Mouse (Mus musculus) fibroblast of lung, adult 2 months (primary cell): ENCODE results near the gene Galr3.
A peak's percentile ranks its signal among the peaks of the same experiment; 100 is the strongest.
"Not testable (repeated sequence)": the region's sequence is repeated elsewhere in the genome, so short reads cannot be mapped to it uniquely, and the experiment has no call there.

ENCODE experiments used
- DNase-seq: peaks from one replicate; pipeline ENCODE4 v3.0.0-alpha.2; 2011; ENCODE audit warnings: low read depth

The Galr3 gene

DNA sequence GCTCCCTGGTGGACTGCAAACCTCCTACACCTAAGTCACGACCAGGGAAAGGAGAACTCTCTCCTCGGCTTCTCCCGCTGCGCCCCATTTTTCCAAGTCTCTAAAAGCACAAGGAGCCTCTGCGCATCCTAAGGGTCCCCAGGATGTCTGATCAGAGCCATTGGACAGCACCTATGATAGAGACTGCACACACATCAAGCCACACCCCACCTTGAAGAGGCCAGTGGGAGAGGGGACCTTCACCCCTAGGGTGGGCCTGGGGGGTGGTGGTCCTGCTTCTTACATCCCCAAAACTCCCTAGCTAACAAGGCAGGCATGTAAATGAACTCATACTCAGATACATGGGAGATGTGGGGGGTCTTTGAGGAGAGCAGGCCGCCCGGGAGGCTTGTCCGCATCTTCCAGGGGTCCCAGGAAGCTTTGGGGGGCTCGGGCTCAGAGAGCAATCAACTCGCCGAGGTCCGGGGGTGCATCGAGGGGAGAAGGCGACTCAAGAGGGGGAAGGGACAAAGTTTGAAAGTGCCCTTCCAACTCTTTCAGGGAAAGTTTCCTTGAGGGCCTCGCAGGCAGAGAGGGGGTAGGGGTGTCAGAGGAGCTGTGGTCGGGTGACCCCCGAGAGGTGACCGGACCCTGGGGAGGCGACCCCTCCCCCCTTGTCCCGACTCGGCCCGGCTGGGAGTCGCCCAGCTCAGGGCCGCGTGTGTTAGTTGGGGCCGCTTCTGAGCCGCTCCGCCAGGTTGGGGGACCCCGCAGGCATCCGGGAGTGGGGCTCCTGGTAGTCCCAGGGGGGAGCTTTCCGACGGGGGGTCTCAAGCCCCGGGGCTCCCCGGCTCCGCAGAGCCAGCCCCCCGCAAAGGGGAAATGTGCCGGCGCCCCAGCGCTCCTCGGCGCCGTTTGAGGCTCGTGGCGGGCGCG is 14.1 kb upstream of the Galr3 start:
- no peak for DNase-seq

DNA sequence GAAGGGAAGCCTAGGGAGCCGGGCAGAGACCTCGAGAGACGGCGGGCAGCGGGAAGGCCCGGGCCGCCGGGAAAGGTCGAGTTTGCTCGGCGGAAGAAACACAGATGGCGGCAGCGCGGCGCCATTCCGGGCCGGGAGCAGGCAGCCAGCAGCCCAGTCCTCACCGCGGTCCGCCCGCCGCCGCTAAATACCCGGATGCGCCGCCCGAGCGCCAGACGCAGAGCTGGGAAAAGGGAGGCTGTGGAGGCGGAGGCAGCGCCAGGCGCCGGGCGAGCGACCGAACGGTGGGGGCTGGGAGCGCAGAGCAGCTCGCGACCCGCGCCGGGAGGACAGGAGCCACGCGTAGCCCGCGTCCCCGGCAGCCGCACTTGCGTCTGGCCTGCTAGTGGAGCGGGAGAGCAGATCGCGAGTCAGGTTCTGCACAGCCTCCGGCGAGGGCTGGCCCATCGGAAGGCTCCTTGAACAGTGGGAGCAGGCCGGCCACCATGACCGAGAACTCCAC is 13.4 kb upstream of the Galr3 start, which contains the start of gene H1f0:
TSS of gene H1f0 (plus strand) at position 214 of the 502 bp plus-strand sequence.
- peak; percentile 60 for DNase-seq

DNA sequence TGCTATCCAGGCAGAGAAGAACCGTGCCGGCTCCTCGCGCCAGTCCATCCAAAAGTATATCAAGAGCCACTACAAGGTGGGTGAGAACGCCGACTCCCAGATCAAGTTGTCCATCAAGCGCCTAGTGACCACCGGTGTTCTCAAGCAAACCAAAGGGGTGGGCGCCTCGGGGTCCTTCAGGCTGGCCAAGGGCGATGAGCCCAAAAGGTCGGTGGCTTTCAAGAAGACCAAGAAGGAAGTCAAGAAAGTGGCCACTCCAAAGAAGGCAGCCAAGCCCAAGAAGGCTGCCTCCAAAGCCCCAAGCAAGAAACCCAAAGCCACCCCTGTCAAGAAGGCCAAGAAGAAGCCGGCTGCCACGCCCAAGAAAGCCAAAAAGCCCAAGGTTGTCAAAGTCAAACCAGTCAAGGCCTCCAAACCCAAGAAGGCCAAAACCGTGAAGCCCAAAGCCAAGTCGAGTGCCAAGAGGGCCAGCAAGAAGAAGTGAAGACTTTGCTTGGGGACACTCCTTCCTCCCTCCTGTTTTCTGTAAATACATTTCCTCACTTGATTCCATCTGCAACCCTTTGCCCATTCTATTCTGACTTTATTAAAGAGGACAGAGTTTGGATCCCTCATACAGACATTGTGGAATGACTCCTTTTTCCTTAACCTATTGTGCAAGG is 12.7 kb upstream of the Galr3 start:
- no peak for DNase-seq

GRCm38 (mm10) chr15:79029519-79030241 is 12.0 kb upstream of the Galr3 start:
- DNase-seq, result no peak

GRCm38 (mm10) chr15:79030551-79031435 is 10.9 kb upstream of the Galr3 start:
- DNase-seq, result peak; percentile 91

DNA sequence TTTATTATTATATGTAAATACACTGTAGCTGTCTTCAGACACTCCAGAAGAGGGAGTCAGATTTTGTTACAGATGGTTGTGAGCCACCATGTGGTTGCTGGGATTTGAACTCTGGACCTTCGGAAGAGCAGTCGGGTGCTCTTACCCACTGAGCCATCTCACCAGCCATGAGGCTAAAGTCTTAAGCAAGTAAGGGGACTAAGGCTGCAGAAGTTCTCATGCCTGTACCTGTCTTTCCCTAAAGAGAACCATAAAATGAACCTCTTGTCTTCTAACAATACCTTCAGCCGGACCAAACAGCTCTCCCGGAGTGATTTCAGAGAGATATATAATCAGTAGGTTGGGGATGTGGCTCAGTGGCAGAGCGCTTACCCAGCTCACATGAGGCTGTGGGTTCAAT is 9.8 kb upstream of the Galr3 start:
- DNase-seq, result not testable (repeated sequence)

GRCm38 (mm10) chr15:79037913-79038328 is 3.8 kb upstream of the Galr3 start:
- no peak for DNase-seq

DNA sequence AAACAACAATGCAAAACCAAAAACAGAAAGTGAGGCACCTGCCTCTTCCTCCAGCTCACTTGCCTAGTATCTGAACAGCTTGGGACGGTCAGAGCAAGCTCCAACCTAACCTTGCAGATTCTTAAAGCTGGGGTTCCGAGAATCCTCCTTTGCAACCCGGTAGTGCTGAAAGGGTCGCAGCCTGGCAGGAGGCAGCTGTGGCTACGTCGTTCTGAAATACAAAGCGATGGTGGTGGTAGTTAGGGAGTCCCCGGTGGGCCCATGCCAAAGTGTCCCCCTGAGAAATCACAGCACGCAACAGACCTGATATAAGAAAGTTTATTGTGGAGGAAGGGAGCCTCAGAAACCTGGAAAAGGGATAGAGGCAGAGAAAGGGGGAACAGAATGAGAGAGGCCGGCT is 3.4 kb upstream of the Galr3 start:
- DNase-seq, result no peak

DNA sequence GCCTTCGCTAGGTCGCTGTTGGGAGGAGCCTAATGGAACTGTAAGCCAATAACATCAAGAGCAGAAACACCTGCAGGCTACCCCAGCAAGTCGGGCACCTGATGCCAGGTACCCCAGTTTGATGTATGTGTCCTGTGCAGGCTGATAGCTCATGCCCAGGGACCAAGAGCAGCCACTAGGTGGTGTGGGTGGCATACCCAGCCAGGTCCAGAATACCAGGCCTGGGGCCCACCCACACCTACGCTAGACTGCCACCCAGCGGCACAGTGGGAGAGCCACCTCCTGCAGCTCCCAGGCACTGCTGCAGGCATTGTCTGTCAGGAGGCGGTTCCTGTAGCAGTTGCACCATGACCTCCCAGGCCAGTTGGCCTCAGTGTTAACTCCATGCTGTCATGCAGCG is 2.8 kb upstream of the Galr3 start:
- peak; percentile 69 for DNase-seq

GRCm38 (mm10) chr15:79040501-79041416 is 926 bp upstream of the Galr3 start:
- no peak for DNase-seq

DNA sequence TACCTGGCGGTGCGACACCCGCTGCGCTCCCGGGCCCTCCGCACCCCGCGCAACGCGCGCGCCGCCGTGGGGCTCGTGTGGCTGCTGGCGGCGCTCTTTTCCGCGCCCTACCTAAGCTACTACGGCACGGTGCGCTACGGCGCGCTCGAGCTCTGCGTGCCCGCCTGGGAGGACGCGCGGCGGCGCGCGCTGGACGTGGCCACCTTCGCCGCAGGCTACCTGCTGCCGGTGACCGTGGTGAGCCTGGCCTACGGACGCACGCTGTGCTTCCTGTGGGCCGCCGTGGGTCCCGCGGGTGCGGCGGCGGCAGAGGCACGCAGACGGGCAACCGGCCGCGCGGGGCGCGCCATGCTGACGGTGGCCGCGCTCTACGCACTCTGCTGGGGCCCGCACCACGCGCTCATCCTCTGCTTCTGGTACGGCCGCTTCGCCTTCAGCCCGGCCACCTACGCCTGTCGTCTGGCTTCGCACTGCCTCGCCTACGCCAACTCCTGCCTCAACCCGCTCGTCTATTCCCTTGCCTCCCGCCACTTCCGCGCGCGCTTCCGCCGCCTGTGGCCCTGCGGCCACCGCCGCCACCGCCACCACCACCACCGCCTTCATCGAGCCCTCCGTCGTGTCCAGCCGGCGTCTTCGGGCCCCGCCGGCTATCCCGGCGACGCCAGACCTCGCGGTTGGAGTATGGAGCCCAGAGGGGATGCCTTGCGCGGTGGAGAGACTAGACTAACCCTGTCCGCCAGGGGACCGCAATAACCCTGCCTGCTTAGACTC is 1.2 kb downstream of the Galr3 start:
- DNase-seq, result no peak

DNA sequence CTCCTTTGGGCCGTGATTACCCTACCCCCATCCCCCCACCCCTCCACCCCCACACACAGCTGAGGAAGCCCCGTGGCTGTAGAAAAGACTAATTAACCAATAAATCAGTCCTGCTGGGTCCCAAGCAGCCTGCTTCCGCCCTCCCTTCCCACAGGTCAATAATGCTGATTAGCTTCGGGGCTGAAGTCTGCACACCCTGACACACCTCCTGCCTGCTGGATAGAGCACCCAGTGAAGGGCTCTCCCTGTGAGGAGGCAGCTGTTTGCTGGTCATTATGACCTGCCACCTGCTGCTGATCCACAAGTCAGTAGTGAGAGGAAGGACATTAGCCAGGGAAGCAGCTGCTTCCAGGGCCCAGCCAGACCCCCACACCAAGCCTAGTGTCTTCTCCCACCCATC is 3.2 kb downstream of the Galr3 start:
- DNase-seq, result no peak

GRCm38 (mm10) chr15:79048186-79048585 is 6.5 kb downstream of the Galr3 start:
- no peak for DNase-seq

DNA sequence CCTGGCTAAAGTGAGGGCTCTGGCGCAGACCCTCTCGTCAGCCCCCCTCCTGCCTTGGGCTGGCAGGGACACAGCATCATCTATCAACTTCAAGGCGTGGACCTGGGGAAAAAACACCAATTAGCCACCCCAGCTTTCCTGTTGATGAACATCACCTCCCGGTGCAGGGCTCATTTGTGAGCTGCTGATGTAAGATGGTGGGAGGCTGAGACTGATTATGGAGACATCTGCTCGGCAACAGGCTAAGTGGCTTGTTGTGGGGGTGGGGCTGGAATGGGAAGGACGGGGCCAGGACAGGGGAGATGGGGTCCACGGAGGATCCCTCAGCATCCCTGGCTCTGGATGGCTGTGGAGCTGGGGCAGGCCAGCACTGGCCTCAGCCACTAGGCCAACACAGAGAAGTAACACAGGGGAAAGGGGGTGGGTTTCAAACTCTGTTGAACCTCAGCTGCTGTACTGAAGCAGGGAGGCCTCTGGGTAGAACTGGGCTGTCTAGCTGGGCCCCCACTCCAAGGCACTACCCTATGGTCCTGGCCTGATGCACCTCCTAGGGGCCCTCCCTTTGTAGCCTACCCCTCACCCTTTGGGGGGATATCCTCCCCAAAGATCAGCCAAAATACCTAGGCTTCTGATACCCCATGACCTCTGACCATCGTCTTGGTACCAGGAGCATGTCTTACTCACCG is 8.6 kb downstream of the Galr3 start:
- DNase-seq, result no peak

- no peak for DNase-seq
Measured at GRCm38 (mm10) chr15:79050964-79051363, 9.3 kb downstream of the Galr3 start.

- peak; percentile 96 for DNase-seq
Measured at GRCm38 (mm10) chr15:79051461-79052360, 10.0 kb downstream of the Galr3 start.

DNA sequence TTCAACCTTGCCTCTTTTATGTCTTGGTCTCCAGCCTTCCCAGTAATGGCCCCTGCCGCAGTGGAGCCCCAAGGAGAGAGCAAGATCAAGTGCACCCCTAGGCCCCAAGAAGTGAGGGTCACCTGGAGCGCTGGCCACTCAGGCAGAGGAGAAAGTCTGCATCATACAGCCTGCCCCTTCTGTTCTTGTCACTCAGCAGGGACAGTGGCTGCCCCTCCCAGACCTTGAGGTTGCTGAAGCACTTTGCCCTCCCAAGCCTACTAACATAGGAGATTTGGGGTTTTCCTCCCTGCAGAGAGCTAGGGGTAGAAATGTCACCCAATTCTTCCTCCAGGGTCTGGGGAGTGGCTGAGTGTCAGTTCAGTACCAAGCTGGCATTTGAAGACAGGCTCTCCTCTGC is 10.7 kb downstream of the Galr3 start:
- no peak for DNase-seq

DNA sequence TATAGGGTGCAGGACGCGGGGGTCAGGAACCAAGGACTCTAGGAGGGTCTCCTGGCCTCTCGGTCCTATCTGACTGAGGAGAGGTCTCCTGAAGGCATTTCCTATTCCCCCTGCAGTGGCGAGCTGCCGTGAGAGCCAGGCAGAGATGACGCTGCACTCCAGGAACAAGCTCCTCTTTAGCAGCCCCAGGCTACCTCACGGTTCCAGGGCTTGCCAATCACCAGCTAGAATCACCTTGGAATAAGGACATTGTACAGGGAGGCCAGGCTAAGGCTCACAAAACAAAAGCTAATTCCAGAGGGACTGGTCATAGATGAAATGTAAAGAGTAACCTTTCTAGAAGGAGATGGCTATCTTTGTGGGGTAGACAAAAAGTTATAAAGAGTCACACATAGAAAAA is 14.9 kb downstream of the Galr3 start:
- no peak for DNase-seq
